23 mouse cellular contexts compared by ENCODE assay signal in genomic region chr17:24260516-24260915, GRCm38 (mm10). TPM values are rescaled to one million over a fixed set of nuclear protein-coding genes. Genes with fewer than 3 reads are reported as not detected.
DNase-seq lines count a peak whose midpoint lies in the region; ATAC-seq and TF ChIP-seq lines count a peak whose summit lies in the region.
"Had no signal": no experiment of that assay in that cellular context is flagged by ENCODE, and none has a peak within 500 bp of the region (broad histone marks: within the 10 kb centered on the region; RNA-seq: fewer than 3 reads in every experiment).

No protein-coding gene starts in this region.

- no peaks in the 10 kb centered on the region for H3K36me3 ChIP-seq in forebrain, embryonic 10.5 days (replicated peaks)
- H3K36me3 ChIP-seq: embryonic facial prominence, embryonic 15.5 days; forebrain, embryonic 12.5 days; G1E; heart, embryonic 13.5 days; hindbrain, embryonic 12.5 days had no signal

- peak overlapping the region; percentile 6; the same call in 1 of the 2 replicates for H3K27ac ChIP-seq in bone marrow, adult 2 months (ENCODE audit: control insufficient read depth, insufficient read depth, low read depth, low read length, poor library complexity)
- H3K27ac ChIP-seq in forebrain, embryonic 10.5 days: no peak overlapping the region
- H3K27ac ChIP-seq: embryonic facial prominence, embryonic 15.5 days; forebrain, embryonic 12.5 days; heart, embryonic 13.5 days; hindbrain, embryonic 12.5 days had no signal

- TF ChIP-seq POLR2A in bone marrow, adult 2 months (IDR thresholded peaks at IDR 0.05; ENCODE audit: borderline replicate concordance, control insufficient read depth, low read depth, low read length): no peak

- no peaks in the 10 kb centered on the region for H3K27me3 ChIP-seq in forebrain, embryonic 10.5 days (ENCODE audit: poor library complexity, severe bottlenecking)
- H3K27me3 ChIP-seq: embryonic facial prominence, embryonic 15.5 days; forebrain, embryonic 12.5 days; heart, embryonic 13.5 days; hindbrain, embryonic 12.5 days had no signal

- ATAC-seq in hematopoietic stem cell, adult 5-6 weeks (replicated peaks in 1 of 2; ENCODE audit: insufficient read depth in 1 of 2, low FRiP score in 2 of 2, low TSS enrichment in 1 of 2, low read depth in 1 of 2, poor library complexity in 2 of 2, severe bottlenecking in 2 of 2): peak; percentile 83 to 91
- peak; percentile 84 for ATAC-seq in megakaryocyte progenitor cell, adult 5-6 weeks (replicated peaks; ENCODE audit: poor library complexity)
- ATAC-seq: CD4-positive, CD25-positive, alpha-beta regulatory T cell, adult 4 months; forebrain, embryonic 16.5 days; hindbrain, embryonic 16.5 days had no signal

- no peak overlapping the region for H3K4me3 ChIP-seq in bone marrow, adult 2 months (replicated peaks; ENCODE audit: control insufficient read depth, low read depth, low read length)
- H3K4me3 ChIP-seq in forebrain, embryonic 10.5 days: no peak overlapping the region
- H3K4me3 ChIP-seq: embryonic facial prominence, embryonic 15.5 days; erythroblast, embryonic 14.5 days; forebrain, embryonic 12.5 days; heart, embryonic 13.5 days; hindbrain, embryonic 12.5 days had no signal

- DNase-seq in 416B (ENCODE audit: low read depth): peak; percentile 71
- DNase-seq in urinary bladder, postnatal 10 days (ENCODE audit: low spot score): no peak
- no peak for DNase-seq in layer of hippocampus, adult 9-11 months
- no peak for DNase-seq in adipocyte (ENCODE audit: low spot score)
- DNase-seq in forebrain, embryonic 10.5 days (ENCODE audit: extremely low spot score, low spot score): no peak
- DNase-seq: adrenal gland, postnatal 10 days; cerebellum, adult 18-20 months; cerebellum, adult 9-11 months; embryo, embryonic 11 days; gastrocnemius, postnatal 14 days; heart, postnatal 36 days had no signal

- 11% methylated on average over 4 of the region's 4 CpGs for WGBS in bone marrow, adult 2 months
- 80% methylated on average over 4 of the region's 4 CpGs for WGBS in forebrain, embryonic 10.5 days

- TF ChIP-seq CTCF in bone marrow, adult 2 months (IDR thresholded peaks at IDR 0.05; ENCODE audit: control insufficient read depth, insufficient read depth, low read length): no peak

- peaks cover 4% of the 10 kb centered on the region; the same call in 1 of the 2 replicates for H3K4me1 ChIP-seq in bone marrow, adult 2 months (ENCODE audit: control insufficient read depth, insufficient read depth, low read length)
- no peaks in the 10 kb centered on the region for H3K4me1 ChIP-seq in forebrain, embryonic 10.5 days
- H3K4me1 ChIP-seq: embryonic facial prominence, embryonic 15.5 days; forebrain, embryonic 12.5 days; heart, embryonic 13.5 days; hindbrain, embryonic 12.5 days had no signal

- H3K9me3 ChIP-seq in forebrain, embryonic 10.5 days: no peaks in the 10 kb centered on the region
- H3K9me3 ChIP-seq: embryonic facial prominence, embryonic 15.5 days; forebrain, embryonic 12.5 days; heart, embryonic 13.5 days had no signal

RNA-seq across cellular contexts. Expression of gene Ccnf, which starts 9.2 kb away (rescaled TPM):
- polyA plus RNA-seq in bone marrow, adult 2 months (2011; ENCODE audit: insufficient read depth, insufficient read length, low replicate concordance, missing spikeins): 58.4 and 73.9 TPM in 2 replicates
- 18.1 and 21.1 TPM in 2 replicates for total RNA-seq in hematopoietic stem cell, adult 5-6 weeks (2017)
- total RNA-seq in megakaryocyte progenitor cell, adult 5-6 weeks (2015): 21.2 and 22.7 TPM in 2 replicates
- 27.4 and 40.3 TPM in 2 replicates for total RNA-seq in megakaryocyte progenitor cell, adult 5-6 weeks (2017)
- 126 and 128 TPM in 2 replicates for polyA plus RNA-seq in forebrain, embryonic 10.5 days (2016; fragmentation: Nextera tagmentation; extraction: Ambion mirVana)

RNA-seq across cellular contexts. Expression of gene Tedc2, which starts 39.9 kb away (rescaled TPM):
- polyA plus RNA-seq in bone marrow, adult 2 months (2011; ENCODE audit: insufficient read depth, insufficient read length, low replicate concordance, missing spikeins): 11.7 and 15.1 TPM in 2 replicates
- total RNA-seq in hematopoietic stem cell, adult 5-6 weeks (2017): 16.1 and 23.7 TPM in 2 replicates
- total RNA-seq in megakaryocyte progenitor cell, adult 5-6 weeks (2015): 7.8 and 10.2 TPM in 2 replicates
- 13.9 and 16.2 TPM in 2 replicates for total RNA-seq in megakaryocyte progenitor cell, adult 5-6 weeks (2017)
- 22.1 and 22.6 TPM in 2 replicates for polyA plus RNA-seq in forebrain, embryonic 10.5 days (2016; fragmentation: Nextera tagmentation; extraction: Ambion mirVana)

RNA-seq across cellular contexts. Expression of gene Ntn3, which starts 51.2 kb away (rescaled TPM):
- polyA plus RNA-seq in bone marrow, adult 2 months (2011; ENCODE audit: insufficient read depth, insufficient read length, low replicate concordance, missing spikeins): 0.27 and 0.37 TPM in 2 replicates
- 0.20 and 0.63 TPM in 2 replicates for total RNA-seq in hematopoietic stem cell, adult 5-6 weeks (2017)
- 0.15 TPM in 1 of 2 replicates, not detected in the other for total RNA-seq in megakaryocyte progenitor cell, adult 5-6 weeks (2015)
- total RNA-seq in megakaryocyte progenitor cell, adult 5-6 weeks (2017): 0.12 and 0.30 TPM in 2 replicates
- polyA plus RNA-seq in forebrain, embryonic 10.5 days (2016; fragmentation: Nextera tagmentation; extraction: Ambion mirVana): 2.3 and 2.9 TPM in 2 replicates

RNA-seq across cellular contexts. Expression of gene Tbc1d24, which starts 55.2 kb away (rescaled TPM):
- 4.2 and 10.6 TPM in 2 replicates for polyA plus RNA-seq in bone marrow, adult 2 months (2011; ENCODE audit: insufficient read depth, insufficient read length, low replicate concordance, missing spikeins)
- total RNA-seq in hematopoietic stem cell, adult 5-6 weeks (2017): 7.4 and 7.8 TPM in 2 replicates
- 3.6 and 6.4 TPM in 2 replicates for total RNA-seq in megakaryocyte progenitor cell, adult 5-6 weeks (2015)
- total RNA-seq in megakaryocyte progenitor cell, adult 5-6 weeks (2017): 6.4 and 6.6 TPM in 2 replicates
- polyA plus RNA-seq in forebrain, embryonic 10.5 days (2016; fragmentation: Nextera tagmentation; extraction: Ambion mirVana): 6.8 and 7.5 TPM in 2 replicates
